Comparison of ENCODE assay signal across 8 mouse cellular contexts in genomic region chr10:80774549-80774948, GRCm38 (mm10). TPM values are rescaled to one million over a fixed set of nuclear protein-coding genes. Genes with fewer than 3 reads are reported as not detected.
DNase-seq lines count a peak whose midpoint lies in the region; ATAC-seq and TF ChIP-seq lines count a peak whose summit lies in the region.

No protein-coding gene starts in this region.

- H3K79me2 ChIP-seq in liver, adult 2 months (ENCODE audit: control insufficient read depth, insufficient read depth, low read length), result no peaks in the 10 kb centered on the region; the same call in 1 of the 2 replicates
- H3K79me2 ChIP-seq in myocyte (ENCODE audit: control insufficient read depth, insufficient read depth), result no peaks in the 10 kb centered on the region

- WGBS in heart, embryonic 12.5 days, result 18% methylated on average over 2 of the region's 2 CpGs
- WGBS in kidney, postnatal 0 days, result 68% methylated on average over 2 of the region's 2 CpGs
- WGBS in liver, adult 2 months, result 41% methylated on average over 2 of the region's 2 CpGs

- peak; percentile 63 for DNase-seq in CD4-positive helper T cell, adult 2 months (ENCODE audit: low read depth, low spot score)
- DNase-seq in brain, embryonic 14.5 days (ENCODE audit: low read depth), result peak; percentile 82
- DNase-seq in kidney, postnatal 0 days (ENCODE audit: low spot score), result peak; percentile 81
- DNase-seq in liver, adult 2 months (ENCODE audit: extremely low read depth, low read depth, low spot score), result peak; percentile 45
- DNase-seq in spleen, postnatal 4 days (ENCODE audit: low spot score in 2 of 2), result peak; percentile 76 to 89

- H3ac ChIP-seq in myocyte (ENCODE audit: control insufficient read depth, insufficient read length), result no peak overlapping the region

- peak overlapping the region; percentile 53 for H3K9ac ChIP-seq in heart, embryonic 12.5 days
- H3K9ac ChIP-seq in kidney, postnatal 0 days (ENCODE audit: low read depth, low read length), result no peak overlapping the region
- no peak overlapping the region for H3K9ac ChIP-seq in liver, adult 2 months (ENCODE audit: low read depth, low read length)

- H3K4me3 ChIP-seq in heart, embryonic 12.5 days, result no peak overlapping the region
- H3K4me3 ChIP-seq in kidney, postnatal 0 days (replicated peaks; ENCODE audit: low read depth, low read length), result no peak overlapping the region
- H3K4me3 ChIP-seq in liver, adult 2 months (ENCODE audit: insufficient read depth, low read depth, low read length), result no peak overlapping the region
- no peak overlapping the region for H3K4me3 ChIP-seq in myocyte

- no peak for TF ChIP-seq POLR2A in brain, embryonic 14.5 days (IDR thresholded peaks at IDR 0.05; ENCODE audit: borderline replicate concordance, extremely low read depth, insufficient read depth, insufficient read length, poor library complexity, severe bottlenecking)
- TF ChIP-seq POLR2A in liver, adult 2 months (IDR thresholded peaks at IDR 0.05; ENCODE audit: extremely low read depth, insufficient read depth, low read length), result no peak
- no peak for TF ChIP-seq POLR2A in myocyte (IDR thresholded peaks at IDR 0.05; ENCODE audit: insufficient read length, low read depth)

- H3K4me2 ChIP-seq in heart, embryonic 12.5 days, result peak overlapping the region; percentile 29; the same call in 1 of the 2 replicates
- no peak overlapping the region for H3K4me2 ChIP-seq in kidney, postnatal 0 days (ENCODE audit: low read length)
- H3K4me2 ChIP-seq in myocyte (ENCODE audit: low read depth), result peak overlapping the region; percentile 7

- no peaks in the 10 kb centered on the region for H3K9me3 ChIP-seq in heart, embryonic 12.5 days (replicated peaks)
- H3K9me3 ChIP-seq in kidney, postnatal 0 days (replicated peaks; ENCODE audit: low read length), result no peaks in the 10 kb centered on the region

- H3K36me3 ChIP-seq in heart, embryonic 12.5 days, result peaks cover 88% of the 10 kb centered on the region
- peaks cover 79% of the 10 kb centered on the region for H3K36me3 ChIP-seq in kidney, postnatal 0 days (ENCODE audit: insufficient read depth, low read length)
- peaks cover 21% of the 10 kb centered on the region for H3K36me3 ChIP-seq in liver, adult 2 months (ENCODE audit: control insufficient read depth, insufficient read depth, low read length)
- H3K36me3 ChIP-seq in myocyte (ENCODE audit: control insufficient read depth, insufficient read depth), result peaks cover 33% of the 10 kb centered on the region

- TF ChIP-seq CTCF in brain, embryonic 14.5 days (IDR thresholded peaks at IDR 0.05; ENCODE audit: borderline replicate concordance, extremely low read depth, insufficient read depth, insufficient read length), result peak; percentile 87
- peak; percentile 91 for TF ChIP-seq CTCF in kidney, postnatal 0 days (IDR thresholded peaks at IDR 0.05; ENCODE audit: low read depth)
- peak; percentile 91 for TF ChIP-seq CTCF in liver, adult 2 months (IDR thresholded peaks at IDR 0.05; ENCODE audit: low read depth, low read length)

- ATAC-seq in erythroid progenitor cell, adult 5-6 weeks (replicated peaks; ENCODE audit: low FRiP score, poor library complexity, severe bottlenecking), result peak; percentile 78
- ATAC-seq in heart, embryonic 12.5 days (ENCODE audit: insufficient number of reproducible peaks, low FRiP score), result peak; percentile 85
- peak; percentile 67; the same call in 1 of the 2 replicates for ATAC-seq in kidney, postnatal 0 days (replicated peaks; ENCODE audit: low FRiP score, low read depth)

- no peaks in the 10 kb centered on the region for H3K27me3 ChIP-seq in heart, embryonic 12.5 days (replicated peaks)
- H3K27me3 ChIP-seq in kidney, postnatal 0 days (ENCODE audit: insufficient read depth, low read length), result no peaks in the 10 kb centered on the region
- no peaks in the 10 kb centered on the region for H3K27me3 ChIP-seq in liver, adult 2 months (ENCODE audit: control insufficient read depth, insufficient read depth, low read length)
- no peaks in the 10 kb centered on the region for H3K27me3 ChIP-seq in myocyte (ENCODE audit: control insufficient read depth, insufficient read depth, insufficient read length)

- H3K27ac ChIP-seq in heart, embryonic 12.5 days (ENCODE audit: poor library complexity, severe bottlenecking), result peak overlapping the region; percentile 97
- no peak overlapping the region for H3K27ac ChIP-seq in kidney, postnatal 0 days
- H3K27ac ChIP-seq in liver, adult 2 months (replicated peaks; ENCODE audit: insufficient read depth, low read depth, low read length), result no peak overlapping the region

- H3K4me1 ChIP-seq in heart, embryonic 12.5 days (replicated peaks), result peaks cover 57% of the 10 kb centered on the region
- no peaks in the 10 kb centered on the region for H3K4me1 ChIP-seq in kidney, postnatal 0 days (replicated peaks; ENCODE audit: insufficient read depth, low read length)
- H3K4me1 ChIP-seq in liver, adult 2 months (ENCODE audit: control insufficient read depth, insufficient read depth, low read length), result peaks cover 11% of the 10 kb centered on the region

TF ChIP-seq in myocyte, 11 proteins besides CTCF, POLR2A, EP300 and RAD21:
- TF ChIP-seq TCF12 (IDR thresholded peaks at IDR 0.05; ENCODE audit: insufficient read depth, poor library complexity, severe bottlenecking) (no peak), TCF3 (IDR thresholded peaks at IDR 0.05; ENCODE audit: insufficient read length, low read depth) (no peak), REST (IDR thresholded peaks at IDR 0.05; ENCODE audit: insufficient read depth, insufficient read length) (no peak), MAX (IDR thresholded peaks at IDR 0.05; ENCODE audit: low read depth) (no peak), POLR2AphosphoS2 (IDR thresholded peaks at IDR 0.05; ENCODE audit: insufficient read length, low read depth) (no peak), SRF (IDR thresholded peaks at IDR 0.05; ENCODE audit: control insufficient read depth, insufficient read length, low read depth) (peak; percentile 38), MYOD1 (IDR thresholded peaks at IDR 0.05; ENCODE audit: control insufficient read depth in 1 of 3, insufficient read length in 2 of 3, low read depth in 2 of 3) (peak in 2 of 3 experiments; percentile 6 to 62), CEBPB (IDR thresholded peaks at IDR 0.05; ENCODE audit: insufficient read depth, poor library complexity, severe bottlenecking) (no peak)

RNA-seq across cellular contexts. Expression of gene Dot1l, which starts 19.5 kb away (rescaled TPM):
- polyA plus RNA-seq in brain, embryonic 14.5 days (2012; rRNA removed), result 36.1 and 77.6 TPM in 2 replicates
- total RNA-seq in erythroid progenitor cell, adult 5-6 weeks (2015; ENCODE audit: low replicate concordance), result 69.6 and 105 TPM in 2 replicates
- total RNA-seq in erythroid progenitor cell, adult 5-6 weeks (2017; ENCODE audit: low replicate concordance), result 51.7 and 61.7 TPM in 2 replicates
- 25.7 and 30.9 TPM in 2 replicates for polyA plus RNA-seq in heart, embryonic 12.5 days (2016; fragmentation: Nextera tagmentation; extraction: Ambion mirVana)
- 9.7 and 9.9 TPM in 2 replicates for polyA plus RNA-seq in kidney, postnatal 0 days (2015; fragmentation: Nextera tagmentation; extraction: Ambion mirVana)
- 2.4 and 3.6 TPM in 2 replicates for total RNA-seq in liver, adult 2 months (2014; rRNA removed)
- polyA plus RNA-seq in liver, adult 2 months (2012; rRNA removed), result 13.0 and 14.8 TPM in 2 replicates
- 20.6 TPM for polyA plus RNA-seq in myocyte (2012; fragmentation: generic; extraction: Trizol)

RNA-seq across cellular contexts. Expression of gene Sf3a2, which starts 23.4 kb away (rescaled TPM):
- 76.3 and 77.0 TPM in 2 replicates for polyA plus RNA-seq in brain, embryonic 14.5 days (2012; rRNA removed)
- total RNA-seq in erythroid progenitor cell, adult 5-6 weeks (2015; ENCODE audit: low replicate concordance), result 34.2 and 48.6 TPM in 2 replicates
- total RNA-seq in erythroid progenitor cell, adult 5-6 weeks (2017; ENCODE audit: low replicate concordance), result 16.8 and 18.1 TPM in 2 replicates
- 51.2 and 58.3 TPM in 2 replicates for polyA plus RNA-seq in heart, embryonic 12.5 days (2016; fragmentation: Nextera tagmentation; extraction: Ambion mirVana)
- 57.1 and 61.9 TPM in 2 replicates for polyA plus RNA-seq in kidney, postnatal 0 days (2015; fragmentation: Nextera tagmentation; extraction: Ambion mirVana)
- total RNA-seq in liver, adult 2 months (2014; rRNA removed), result 6.7 and 8.6 TPM in 2 replicates
- 12.7 and 17.8 TPM in 2 replicates for polyA plus RNA-seq in liver, adult 2 months (2012; rRNA removed)
- 93.1 TPM for polyA plus RNA-seq in myocyte (2012; fragmentation: generic; extraction: Trizol)

RNA-seq across cellular contexts. Expression of gene Plekhj1, which starts 23.9 kb away (rescaled TPM):
- polyA plus RNA-seq in brain, embryonic 14.5 days (2012; rRNA removed), result 88.7 and 125 TPM in 2 replicates
- total RNA-seq in erythroid progenitor cell, adult 5-6 weeks (2015; ENCODE audit: low replicate concordance), result 71.0 and 81.7 TPM in 2 replicates
- total RNA-seq in erythroid progenitor cell, adult 5-6 weeks (2017; ENCODE audit: low replicate concordance), result 18.9 and 38.1 TPM in 2 replicates
- 82.4 and 83.2 TPM in 2 replicates for polyA plus RNA-seq in heart, embryonic 12.5 days (2016; fragmentation: Nextera tagmentation; extraction: Ambion mirVana)
- polyA plus RNA-seq in kidney, postnatal 0 days (2015; fragmentation: Nextera tagmentation; extraction: Ambion mirVana), result 83.7 and 86.6 TPM in 2 replicates
- 16.0 and 17.4 TPM in 2 replicates for total RNA-seq in liver, adult 2 months (2014; rRNA removed)
- polyA plus RNA-seq in liver, adult 2 months (2012; rRNA removed), result 29.4 and 42.2 TPM in 2 replicates
- polyA plus RNA-seq in myocyte (2012; fragmentation: generic; extraction: Trizol), result 69.6 TPM

RNA-seq across cellular contexts. Expression of gene Amh, which starts 30.5 kb away (rescaled TPM):
- 1.7 and 2.1 TPM in 2 replicates for polyA plus RNA-seq in brain, embryonic 14.5 days (2012; rRNA removed)
- not detected in 2 replicates for total RNA-seq in erythroid progenitor cell, adult 5-6 weeks (2015; ENCODE audit: low replicate concordance)
- not detected in 2 replicates for total RNA-seq in erythroid progenitor cell, adult 5-6 weeks (2017; ENCODE audit: low replicate concordance)
- polyA plus RNA-seq in heart, embryonic 12.5 days (2016; fragmentation: Nextera tagmentation; extraction: Ambion mirVana), result 0.14 and 0.23 TPM in 2 replicates
- polyA plus RNA-seq in kidney, postnatal 0 days (2015; fragmentation: Nextera tagmentation; extraction: Ambion mirVana), result 0.09 TPM in 1 of 2 replicates, not detected in the other
- 0.13 and 0.18 TPM in 2 replicates for total RNA-seq in liver, adult 2 months (2014; rRNA removed)
- 0.09 and 0.21 TPM in 2 replicates for polyA plus RNA-seq in liver, adult 2 months (2012; rRNA removed)
- polyA plus RNA-seq in myocyte (2012; fragmentation: generic; extraction: Trizol), result 0.76 TPM

RNA-seq across cellular contexts. Expression of gene Ap3d1, which starts 32.5 kb away (rescaled TPM):
- 155 and 176 TPM in 2 replicates for polyA plus RNA-seq in brain, embryonic 14.5 days (2012; rRNA removed)
- total RNA-seq in erythroid progenitor cell, adult 5-6 weeks (2015; ENCODE audit: low replicate concordance), result 42.8 and 69.6 TPM in 2 replicates
- 66.0 and 111 TPM in 2 replicates for total RNA-seq in erythroid progenitor cell, adult 5-6 weeks (2017; ENCODE audit: low replicate concordance)
- polyA plus RNA-seq in heart, embryonic 12.5 days (2016; fragmentation: Nextera tagmentation; extraction: Ambion mirVana), result 56.5 and 58.9 TPM in 2 replicates
- 54.2 and 58.3 TPM in 2 replicates for polyA plus RNA-seq in kidney, postnatal 0 days (2015; fragmentation: Nextera tagmentation; extraction: Ambion mirVana)
- 22.3 and 35.2 TPM in 2 replicates for total RNA-seq in liver, adult 2 months (2014; rRNA removed)
- 38.1 and 49.2 TPM in 2 replicates for polyA plus RNA-seq in liver, adult 2 months (2012; rRNA removed)
- polyA plus RNA-seq in myocyte (2012; fragmentation: generic; extraction: Trizol), result 68.0 TPM
